Mouse (Mus musculus): ENCODE measurements around the gene Tango6. TPM values are rescaled to one million over a fixed set of nuclear protein-coding genes. Genes with fewer than 3 reads are reported as not detected.

The Tango6 gene
- total RNA-seq, 1 experiment = 13.6 TPM

- TF ChIP-seq ZC3H11A (IDR thresholded peaks at IDR 0.05; ENCODE audit: borderline replicate concordance, low read depth, low read length) (no peak), MAFK (IDR thresholded peaks at IDR 0.05; ENCODE audit: insufficient read depth, low read depth, low read length) (no peak)
- no peak overlapping the region for H3K27ac ChIP-seq (ENCODE audit: insufficient read depth, low read depth, low read length, poor library complexity, severe bottlenecking)
- no peak overlapping the region for H3K9ac ChIP-seq (ENCODE audit: insufficient read depth, low read depth, low read length, poor library complexity, severe bottlenecking)
- H3K9me3 ChIP-seq (ENCODE audit: control insufficient read depth, insufficient read depth, low read depth, low read length) = no peaks in the 10 kb centered on the region
- no peak for DNase-seq (ENCODE audit: low read depth, low spot score)
- peaks cover 6% of the 10 kb centered on the region; the same call in 1 of the 2 replicates for H3K36me3 ChIP-seq (ENCODE audit: control insufficient read depth, insufficient read depth, low read length, poor library complexity, severe bottlenecking)
- in situ Hi-C loops (cut with MboI; ENCODE audit: low sequenced_read_pairs in 2 of 2, unreplicated experiment in 2 of 2) = loop anchor here in 1 of 2 experiments (5.0 kb wide), 1 partner anchor 67 kb away; the partner anchor contains the start of gene Gm10073
- H3K4me1 ChIP-seq (ENCODE audit: control insufficient read depth in 2 of 2, insufficient read depth in 2 of 2, low read length in 2 of 2, poor library complexity in 1 of 2) = peaks cover 32 to 55% of the 10 kb centered on the region in 2 experiments
- no peak overlapping the region for H3K4me3 ChIP-seq (ENCODE audit: insufficient read depth in 1 of 2, low read depth in 1 of 2, low read length in 2 of 2, poor library complexity in 1 of 2, severe bottlenecking in 1 of 2)
These were observed 44.0 kb upstream of the Tango6 start for GRCm38 (mm10) chr8:106638768-106639295.

- Histone ChIP-seq H3K36me3 (ENCODE audit: control insufficient read depth, insufficient read depth, low read length, poor library complexity, severe bottlenecking) (peaks cover 6% of the 10 kb centered on the region; the same call in 1 of the 2 replicates), H3K4me1 (ENCODE audit: control insufficient read depth in 2 of 2, insufficient read depth in 2 of 2, low read length in 2 of 2, poor library complexity in 1 of 2) (peaks cover 37 to 51% of the 10 kb centered on the region in 2 experiments), H3K9ac (ENCODE audit: insufficient read depth, low read depth, low read length, poor library complexity, severe bottlenecking) (0 out of 2 replicates have a peak overlapping the region, but pooled peaks have one; percentile 1), H3K9me3 (ENCODE audit: control insufficient read depth, insufficient read depth, low read depth, low read length) (no peaks in the 10 kb centered on the region), H3K27ac (ENCODE audit: insufficient read depth, low read depth, low read length, poor library complexity, severe bottlenecking) (no peak overlapping the region), H3K4me3 (ENCODE audit: insufficient read depth in 1 of 2, low read depth in 1 of 2, low read length in 2 of 2, poor library complexity in 1 of 2, severe bottlenecking in 1 of 2) (peak overlapping the region in 1 of 2 experiments; percentile 9; a peak in 1 of 4 replicates)
- no peak for DNase-seq (ENCODE audit: low read depth, low spot score)
- TF ChIP-seq MAFK (IDR thresholded peaks at IDR 0.05; ENCODE audit: insufficient read depth, low read depth, low read length) (peak; percentile 76), ZNF384 (IDR thresholded peaks at IDR 0.05; ENCODE audit: low read depth, low read length) (no peak)
- in situ Hi-C loops (cut with MboI; ENCODE audit: low sequenced_read_pairs in 2 of 2, unreplicated experiment in 2 of 2) = no loop called here
These were observed 42.7 kb upstream of the Tango6 start for GRCm38 (mm10) chr8:106640212-106640611.

- H3K9me3 ChIP-seq (ENCODE audit: control insufficient read depth, insufficient read depth, low read depth, low read length) = no peaks in the 10 kb centered on the region
- no peak for DNase-seq (ENCODE audit: low read depth, low spot score)
- in situ Hi-C loops (cut with MboI; ENCODE audit: low sequenced_read_pairs in 2 of 2, unreplicated experiment in 2 of 2) = no loop called here
- H3K4me3 ChIP-seq (ENCODE audit: insufficient read depth in 1 of 2, low read depth in 1 of 2, low read length in 2 of 2, poor library complexity in 1 of 2, severe bottlenecking in 1 of 2) = no peak overlapping the region
- H3K9ac ChIP-seq (ENCODE audit: insufficient read depth, low read depth, low read length, poor library complexity, severe bottlenecking) = no peak overlapping the region; the same call in 1 of the 2 replicates
- peaks cover 35 to 50% of the 10 kb centered on the region in 2 experiments for H3K4me1 ChIP-seq (ENCODE audit: control insufficient read depth in 2 of 2, insufficient read depth in 2 of 2, low read length in 2 of 2, poor library complexity in 1 of 2)
- H3K36me3 ChIP-seq (ENCODE audit: control insufficient read depth, insufficient read depth, low read length, poor library complexity, severe bottlenecking) = peaks cover 6% of the 10 kb centered on the region; the same call in 1 of the 2 replicates
- no peak for TF ChIP-seq MAFK (IDR thresholded peaks at IDR 0.05; ENCODE audit: insufficient read depth, low read depth, low read length)
- TF ChIP-seq ZNF384 (IDR thresholded peaks at IDR 0.05; ENCODE audit: low read depth, low read length) = peak; percentile 52; the same call in 1 of the 2 replicates
- TF ChIP-seq CHD2 (IDR thresholded peaks at IDR 0.05; ENCODE audit: low read depth, low read length) = no peak
- no peak for TF ChIP-seq HCFC1 (IDR thresholded peaks at IDR 0.05; ENCODE audit: borderline replicate concordance, insufficient read depth, low read length)
- TF ChIP-seq ZC3H11A (IDR thresholded peaks at IDR 0.05; ENCODE audit: borderline replicate concordance, low read depth, low read length) = no peak
- 0 out of 2 replicates have a peak overlapping the region, but pooled peaks have one; percentile 4 for H3K27ac ChIP-seq (ENCODE audit: insufficient read depth, low read depth, low read length, poor library complexity, severe bottlenecking)
These were observed 41.9 kb upstream of the Tango6 start for GRCm38 (mm10) chr8:106640921-106641320.

GRCm38 (mm10) chr8:106642172-106642571, 40.7 kb upstream of the Tango6 start:
- no peak overlapping the region; the same call in 1 of the 2 replicates for H3K27ac ChIP-seq (ENCODE audit: insufficient read depth, low read depth, low read length, poor library complexity, severe bottlenecking)

More at GRCm38 (mm10) chr8:106642172-106642571, 40.7 kb upstream of the Tango6 start:
- in situ Hi-C loops (cut with MboI; ENCODE audit: low sequenced_read_pairs in 2 of 2, unreplicated experiment in 2 of 2) = no loop called here
- no peak overlapping the region; the same call in 1 of the 2 replicates for H3K9ac ChIP-seq (ENCODE audit: insufficient read depth, low read depth, low read length, poor library complexity, severe bottlenecking)
- H3K9me3 ChIP-seq (ENCODE audit: control insufficient read depth, insufficient read depth, low read depth, low read length) = no peaks in the 10 kb centered on the region
- no peak for DNase-seq (ENCODE audit: low read depth, low spot score)
- H3K4me3 ChIP-seq (ENCODE audit: insufficient read depth in 1 of 2, low read depth in 1 of 2, low read length in 2 of 2, poor library complexity in 1 of 2, severe bottlenecking in 1 of 2) = no peak overlapping the region
- peaks cover 6% of the 10 kb centered on the region; the same call in 1 of the 2 replicates for H3K36me3 ChIP-seq (ENCODE audit: control insufficient read depth, insufficient read depth, low read length, poor library complexity, severe bottlenecking)
- H3K4me1 ChIP-seq (ENCODE audit: control insufficient read depth in 2 of 2, insufficient read depth in 2 of 2, low read length in 2 of 2, poor library complexity in 1 of 2) = peaks cover 25 to 49% of the 10 kb centered on the region in 2 experiments
- no peak for TF ChIP-seq MAFK (IDR thresholded peaks at IDR 0.05; ENCODE audit: insufficient read depth, low read depth, low read length)
- TF ChIP-seq CHD2 (IDR thresholded peaks at IDR 0.05; ENCODE audit: low read depth, low read length) = no peak
- no peak for TF ChIP-seq ZNF384 (IDR thresholded peaks at IDR 0.05; ENCODE audit: low read depth, low read length)
- TF ChIP-seq HCFC1 (IDR thresholded peaks at IDR 0.05; ENCODE audit: borderline replicate concordance, insufficient read depth, low read length) = no peak
- TF ChIP-seq ZC3H11A (IDR thresholded peaks at IDR 0.05; ENCODE audit: borderline replicate concordance, low read depth, low read length) = no peak

Data from ES-E14 (cell line).